Mouse (Mus musculus) 416B (cell line): ENCODE data around the gene Fgfbp1.
A peak's percentile ranks its signal among the peaks of the same experiment; 100 is the strongest.

Experiments
- DNase-seq: peaks from one replicate; pipeline ENCODE4 v3.0.0; 2011; ENCODE audit warnings: low read depth

Gene Fgfbp1

DNA sequence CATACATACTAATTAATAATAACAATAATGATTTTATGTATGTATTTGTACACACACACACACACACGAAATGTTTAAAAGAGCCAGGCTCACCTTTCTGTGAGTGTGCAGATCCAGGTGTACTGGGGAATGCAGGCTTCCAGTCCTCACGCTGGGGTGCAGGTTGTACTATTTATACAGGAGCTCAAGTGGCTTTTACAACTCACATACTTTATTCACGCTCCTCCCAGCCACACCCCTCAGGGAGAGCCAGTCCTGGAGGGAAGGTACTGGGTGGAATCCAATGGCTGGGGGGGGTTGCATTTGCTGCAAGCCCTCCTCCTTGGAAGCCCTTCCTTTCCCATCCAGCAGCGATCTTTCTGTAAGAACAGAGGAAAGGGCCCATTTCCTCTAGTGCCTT lies at the start of gene Fgfbp1:
TSS of gene Fgfbp1 (minus strand) at position 160 of the 400 bp plus-strand sequence.
- no peak for DNase-seq

DNA sequence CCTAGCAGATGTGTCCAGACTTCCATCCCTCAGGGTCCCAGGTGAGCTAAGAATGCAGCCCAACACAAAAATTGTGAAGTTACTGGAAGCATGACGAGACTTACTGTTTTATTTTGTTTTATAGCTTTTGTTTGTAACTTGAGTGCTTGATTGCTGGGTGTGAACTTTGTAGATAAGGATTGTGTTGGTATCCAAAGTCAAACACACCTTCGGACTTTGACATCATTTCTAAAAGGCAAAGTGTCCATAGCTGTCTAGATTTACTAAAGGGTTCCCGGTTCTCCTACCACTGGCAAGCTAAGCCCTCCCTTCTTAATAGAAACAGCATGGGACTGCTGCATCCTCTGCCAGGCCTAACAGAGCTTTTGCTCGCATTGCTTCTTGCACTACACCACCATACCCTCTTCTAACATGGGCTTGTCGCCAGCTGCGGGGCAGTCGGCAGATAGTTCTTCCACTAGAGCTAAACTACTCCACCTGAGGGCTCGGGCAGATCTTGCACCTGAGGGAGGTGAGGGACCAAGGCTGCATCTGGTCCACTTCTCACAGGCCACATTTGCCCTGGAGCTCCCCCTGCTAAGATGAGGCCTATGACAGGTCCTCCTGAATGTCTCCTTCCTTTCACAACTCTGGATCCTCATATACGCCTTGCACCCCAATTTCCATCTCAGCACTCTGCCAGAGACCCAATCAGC lies 16.9 kb upstream of the Fgfbp1 start:
- DNase-seq, result no peak

DNA sequence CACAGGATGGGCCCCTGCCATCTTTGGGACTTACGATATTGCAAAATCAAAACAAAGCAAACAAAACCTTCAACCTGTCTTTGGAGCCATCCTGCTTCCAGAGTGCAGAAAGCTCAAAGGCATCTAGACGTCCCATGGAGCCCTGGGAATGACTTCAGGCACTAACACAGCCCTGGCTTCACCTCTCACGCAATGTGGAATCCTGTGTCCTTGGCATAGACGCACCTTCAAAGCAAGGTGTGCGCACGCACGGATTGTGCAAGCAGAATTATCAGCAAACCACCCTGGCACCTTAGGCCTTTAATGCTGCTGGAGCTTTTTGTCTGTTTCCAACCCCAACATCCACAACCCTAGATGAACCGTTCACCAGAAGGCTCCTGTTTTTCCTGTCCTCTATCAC lies 16.0 kb upstream of the Fgfbp1 start:
- no peak for DNase-seq

DNA sequence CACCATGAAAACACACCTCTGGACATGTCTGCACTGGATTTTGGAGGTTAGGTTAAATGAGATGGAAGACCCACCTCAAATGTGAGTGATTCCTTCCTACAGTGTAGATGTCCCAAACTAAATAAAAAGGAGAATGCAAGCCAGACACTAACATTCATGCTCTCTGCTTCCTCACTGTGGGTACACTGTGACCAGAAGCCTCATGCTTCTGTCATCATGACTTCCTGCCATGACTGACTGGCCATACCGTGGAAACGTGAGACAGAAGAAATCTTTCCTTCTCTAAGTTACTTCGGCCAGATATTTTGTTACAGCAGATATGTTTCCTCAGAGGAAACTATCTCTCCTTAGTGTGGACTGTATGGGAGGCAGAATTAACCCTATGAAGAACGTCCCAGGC lies 14.6 kb upstream of the Fgfbp1 start:
- peak; percentile 31 for DNase-seq

DNA sequence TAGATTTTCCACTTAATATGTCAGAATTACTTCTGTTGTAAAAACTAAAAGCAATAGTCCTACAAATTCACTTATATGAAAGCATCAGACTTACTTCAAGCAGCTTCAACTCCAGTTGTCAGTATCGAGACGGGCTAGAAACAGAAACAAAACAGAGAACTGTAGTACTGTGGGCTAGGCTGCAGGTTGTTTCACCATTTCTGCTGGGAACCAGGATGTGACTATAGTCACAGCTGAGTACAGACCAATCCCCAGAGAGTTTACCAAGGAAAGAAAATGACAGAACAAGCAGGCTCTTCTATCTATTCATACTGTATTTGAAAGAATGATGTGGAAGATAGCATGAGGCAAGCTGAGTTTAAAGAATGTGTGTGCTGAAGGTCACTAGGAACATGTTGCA lies 13.4 kb upstream of the Fgfbp1 start:
- DNase-seq, result no peak

DNA sequence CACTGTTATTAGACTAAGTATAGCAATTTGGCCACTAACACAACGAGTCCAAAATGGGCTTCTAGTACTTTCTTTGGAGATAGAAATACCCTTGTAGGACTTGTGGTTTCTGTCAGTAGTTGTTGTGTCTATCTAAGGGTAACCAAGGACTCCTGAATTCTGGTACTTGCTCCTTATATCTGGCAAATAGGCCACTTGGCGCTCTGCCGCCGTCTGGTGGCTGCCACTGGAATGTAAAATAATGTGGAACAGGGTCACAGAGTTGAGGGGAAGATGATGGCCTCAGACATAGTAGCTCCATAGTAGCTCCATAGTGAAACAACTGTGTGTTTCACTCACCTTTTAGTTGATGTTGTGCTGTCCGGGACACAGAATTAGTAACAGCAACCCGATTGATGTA lies 8.7 kb upstream of the Fgfbp1 start:
- peak; percentile 46 for DNase-seq

DNA sequence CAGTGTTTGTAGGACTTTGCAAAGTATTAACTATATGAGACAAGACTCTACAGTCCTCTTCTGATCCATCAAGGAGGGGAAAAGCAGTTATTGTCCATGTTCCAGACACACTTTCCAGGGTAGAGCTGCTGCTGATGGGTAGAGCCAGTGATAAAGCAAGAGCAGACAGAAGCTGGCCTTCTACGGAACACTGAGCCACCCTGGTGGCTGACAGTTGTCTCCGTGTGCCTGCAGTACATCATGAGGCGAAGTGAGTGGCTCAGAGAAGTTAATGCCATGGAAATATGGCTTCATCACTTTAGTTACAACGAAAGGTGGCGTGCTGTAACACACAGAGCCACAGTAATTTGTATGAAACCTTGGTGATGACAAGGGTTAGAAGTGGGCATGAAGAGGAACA lies 7.4 kb upstream of the Fgfbp1 start:
- DNase-seq, result no peak

DNA sequence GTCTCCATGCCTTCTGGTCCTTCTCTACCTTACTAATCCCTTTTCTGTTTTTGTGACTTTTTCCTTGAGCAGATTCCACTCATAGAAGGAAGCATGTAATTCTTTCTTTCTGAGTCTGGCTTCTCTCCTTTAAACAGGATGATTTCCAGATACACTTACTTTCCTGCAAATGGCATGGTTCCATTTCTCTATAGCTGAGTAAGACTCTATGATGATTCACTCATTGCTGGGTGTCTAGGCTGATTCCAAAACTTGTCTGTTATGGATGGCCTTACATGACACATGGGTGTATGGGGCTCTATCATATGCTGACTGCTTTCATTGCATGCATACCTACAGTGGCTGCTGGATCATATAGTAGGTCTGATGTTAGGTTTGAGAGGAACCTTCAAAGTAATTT lies 4.6 kb upstream of the Fgfbp1 start:
- DNase-seq, result no peak

DNA sequence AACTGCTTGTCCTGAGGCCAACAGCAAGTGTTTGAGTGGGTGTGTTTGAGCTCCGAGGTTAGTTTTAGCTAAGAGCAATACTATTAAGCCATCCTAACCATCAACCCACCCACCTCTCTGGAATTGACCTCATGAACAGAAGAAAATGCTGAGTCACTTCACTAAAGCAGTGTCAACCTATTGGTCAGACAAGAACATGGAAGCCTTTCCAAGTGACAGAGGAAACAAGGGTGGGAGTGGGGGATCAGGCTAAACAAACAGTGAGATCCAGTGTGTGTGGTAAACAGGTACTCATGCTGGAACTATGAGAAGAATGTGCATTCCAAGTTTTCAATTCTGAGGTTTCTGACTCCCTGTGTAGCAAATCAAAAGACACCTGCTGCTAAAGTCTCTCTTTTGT lies 1.3 kb upstream of the Fgfbp1 start:
- DNase-seq, result no peak

DNA sequence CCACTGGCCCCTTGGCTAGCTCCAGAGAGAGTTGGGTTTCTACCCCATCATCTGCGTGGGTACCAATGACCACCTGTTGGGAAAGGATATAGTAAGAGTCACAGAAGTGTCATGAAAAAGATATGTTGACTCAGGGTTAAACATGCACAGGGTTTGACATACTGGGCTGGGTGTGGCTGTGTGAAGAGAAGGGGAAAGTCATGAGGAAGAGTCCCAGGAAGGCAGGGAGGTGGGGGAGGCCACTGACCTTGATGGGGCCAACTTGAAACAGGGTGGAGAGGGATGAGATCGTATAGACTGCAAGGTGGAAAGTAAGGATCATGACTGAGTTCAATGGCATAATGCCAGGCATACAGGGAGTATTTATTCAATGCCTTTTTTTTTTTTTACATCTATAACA lies 1.2 kb downstream of the Fgfbp1 start:
- no peak for DNase-seq

DNA sequence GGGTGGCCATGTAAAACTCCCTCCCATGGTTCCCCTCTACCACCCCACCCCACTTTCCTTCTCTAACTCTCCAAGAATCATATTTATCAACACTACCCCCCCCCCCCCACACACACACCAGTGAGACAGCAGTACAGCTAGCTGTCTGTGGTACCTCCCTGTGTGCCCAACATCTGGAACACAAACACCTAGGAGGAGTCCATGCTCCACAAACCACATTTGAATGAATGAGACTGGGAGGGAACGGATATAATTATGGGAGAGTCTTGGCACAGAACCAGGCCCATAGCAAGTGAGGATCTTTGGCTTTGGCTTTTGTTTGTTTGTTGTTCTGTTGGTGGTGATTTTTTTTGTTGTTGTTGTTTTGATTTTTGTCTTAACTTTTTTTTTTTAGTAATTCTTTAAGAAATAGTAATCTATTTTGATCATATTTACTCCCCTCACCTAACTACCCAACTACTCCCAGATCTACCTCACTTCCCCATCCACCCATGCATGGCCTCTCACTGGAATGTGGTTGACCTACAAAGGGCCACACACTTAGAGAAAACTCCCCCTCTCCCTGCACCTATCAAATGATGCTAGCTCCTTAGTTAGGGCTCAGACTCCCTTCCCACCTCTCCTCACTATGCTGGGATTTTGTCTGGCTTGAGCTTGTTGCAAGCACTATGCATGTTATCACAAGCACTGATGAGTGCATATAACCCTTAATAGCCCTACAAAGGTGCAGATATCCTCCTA lies 4.6 kb downstream of the Fgfbp1 start:
- DNase-seq, result no peak

DNA sequence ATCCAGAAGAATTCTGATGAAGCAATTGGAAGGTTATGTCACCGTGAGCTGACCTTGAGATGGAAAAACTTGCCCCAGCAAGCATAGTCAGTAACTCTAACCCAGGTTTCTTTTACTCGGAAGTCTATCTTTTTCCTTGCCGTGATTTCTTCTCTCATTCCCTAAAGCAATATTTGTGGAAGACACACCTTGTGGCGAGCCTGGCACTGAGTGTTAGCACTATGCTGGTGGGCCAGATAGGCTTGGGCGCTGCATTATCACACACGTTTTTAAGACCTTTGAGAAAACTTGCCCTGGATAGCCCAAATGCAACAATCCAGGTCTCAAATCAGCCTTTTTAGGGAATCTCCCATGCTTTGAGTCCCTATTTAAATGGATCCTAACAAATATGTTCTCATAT lies 7.4 kb downstream of the Fgfbp1 start:
- DNase-seq, result no peak

DNA sequence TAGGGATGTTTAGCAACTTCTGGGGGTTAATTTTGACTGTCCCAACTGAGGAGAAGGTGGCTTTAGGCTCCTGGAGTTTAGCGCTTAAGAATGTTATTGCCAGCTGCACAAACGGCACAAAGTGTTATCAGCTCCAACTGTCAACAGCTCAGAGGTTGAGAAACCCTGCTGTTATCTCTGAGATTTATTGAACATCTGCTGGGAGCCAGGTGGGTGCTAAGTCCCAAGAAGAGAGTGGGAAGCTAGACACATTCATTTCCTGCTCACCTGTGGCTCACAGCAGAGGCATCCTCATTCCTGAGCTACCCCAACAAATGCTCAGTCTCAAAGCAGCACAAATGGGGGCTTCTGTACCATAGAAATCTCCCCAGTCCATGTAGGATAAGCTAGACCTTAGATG lies 10.4 kb downstream of the Fgfbp1 start:
- no peak for DNase-seq

DNA sequence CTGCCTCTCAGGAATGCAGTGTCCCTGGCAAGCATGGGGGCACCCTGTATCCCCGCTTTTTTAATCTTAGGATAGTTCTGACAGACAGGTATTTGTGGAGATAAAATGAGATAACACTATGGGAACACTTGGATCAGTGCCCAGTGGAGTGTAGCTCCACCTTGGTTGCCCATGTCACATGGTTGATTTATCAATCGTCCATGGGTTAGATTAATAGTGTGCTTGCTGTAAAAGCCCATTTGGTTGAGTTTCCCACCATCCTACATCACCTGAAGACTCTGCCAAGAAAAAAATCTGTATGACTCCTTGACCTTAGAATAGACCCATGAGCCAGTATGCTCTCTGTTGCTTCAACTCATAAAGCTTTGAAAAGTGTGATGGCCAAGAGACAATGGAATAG lies 11.0 kb downstream of the Fgfbp1 start:
- DNase-seq, result no peak

DNA sequence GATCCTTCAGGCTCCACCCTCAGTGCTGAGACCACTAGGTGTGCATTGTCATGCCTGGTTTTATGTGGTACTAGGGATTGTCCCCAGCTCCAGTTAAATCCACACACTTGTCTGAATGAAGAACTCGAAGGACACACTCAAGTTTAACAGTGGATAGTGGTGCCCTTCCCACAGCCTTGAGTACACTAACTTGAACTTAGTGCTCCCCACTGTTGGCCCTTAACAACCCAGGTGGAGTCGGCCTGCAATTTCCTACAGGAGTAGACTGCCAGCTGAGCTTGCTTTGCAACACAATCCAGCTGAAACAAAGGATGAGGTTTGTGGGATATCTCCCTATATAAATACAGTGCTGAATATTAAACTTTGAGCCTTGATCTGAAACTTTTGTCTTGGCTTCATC lies 12.9 kb downstream of the Fgfbp1 start:
- DNase-seq, result no peak

DNA sequence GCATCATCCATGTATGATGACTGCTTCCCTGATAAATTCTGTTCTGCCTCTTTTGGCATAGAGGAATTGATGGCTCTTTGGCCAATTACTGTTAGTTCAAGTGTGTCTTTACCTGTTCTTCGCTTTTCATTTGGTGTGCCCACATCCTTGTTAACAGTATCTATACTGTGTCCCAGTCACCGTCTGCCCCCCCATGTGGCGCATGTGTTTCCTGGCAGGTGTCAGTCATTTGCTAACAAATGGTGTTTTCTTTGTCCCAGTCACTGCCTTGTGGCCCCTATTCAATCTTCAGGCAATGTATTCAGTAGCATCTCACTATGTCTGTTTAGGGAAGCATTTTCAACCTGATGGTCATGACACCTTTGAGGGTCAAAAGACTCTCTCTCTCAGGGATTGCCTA lies 20.5 kb downstream of the Fgfbp1 start:
- no peak for DNase-seq

DNA sequence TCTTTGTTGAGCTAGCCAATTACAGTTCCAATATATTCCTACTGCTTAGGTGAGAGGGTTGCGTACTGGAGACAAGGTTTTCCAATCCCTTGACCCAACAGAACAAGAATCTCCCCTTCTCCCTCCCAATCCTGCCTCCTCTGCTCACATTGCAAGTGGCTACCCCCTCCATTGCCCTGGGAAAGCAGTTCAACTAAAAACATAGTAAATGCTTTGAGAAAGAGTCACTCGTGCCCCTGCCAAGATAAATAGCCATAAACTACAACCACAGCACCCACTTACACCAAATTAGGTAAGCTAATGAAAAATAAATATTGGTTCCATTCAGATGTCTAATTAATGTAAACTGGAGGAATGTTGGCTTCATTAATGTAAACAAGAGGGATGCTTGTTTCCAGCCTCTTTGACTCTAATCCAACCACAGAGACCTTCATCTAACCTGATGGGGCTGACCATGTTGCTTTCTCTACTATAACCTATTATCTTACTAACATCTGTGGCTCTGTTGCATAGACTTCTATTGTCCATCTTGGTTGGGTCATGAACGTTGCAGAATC lies 21.6 kb downstream of the Fgfbp1 start:
- no peak for DNase-seq

DNA sequence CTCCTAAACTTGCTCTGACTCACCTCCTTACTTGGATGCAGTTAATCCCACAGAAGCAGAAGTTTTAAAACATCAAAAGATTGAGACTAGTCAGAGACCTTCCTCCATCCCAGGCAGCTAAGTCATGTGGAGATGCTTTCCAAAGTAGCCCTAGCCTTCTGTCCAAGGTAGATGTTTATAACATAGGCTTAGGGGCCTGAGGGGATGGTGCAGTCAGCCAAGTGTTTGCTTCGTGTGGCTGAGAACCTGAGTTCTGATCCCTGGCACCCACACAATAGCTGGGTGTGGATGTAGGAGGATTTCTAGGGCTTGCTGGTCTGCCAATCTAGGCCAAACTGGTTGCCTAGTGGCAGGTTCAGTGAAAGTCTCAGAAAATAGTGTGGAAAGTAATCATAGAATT lies 28.3 kb downstream of the Fgfbp1 start:
- DNase-seq, result no peak

DNA sequence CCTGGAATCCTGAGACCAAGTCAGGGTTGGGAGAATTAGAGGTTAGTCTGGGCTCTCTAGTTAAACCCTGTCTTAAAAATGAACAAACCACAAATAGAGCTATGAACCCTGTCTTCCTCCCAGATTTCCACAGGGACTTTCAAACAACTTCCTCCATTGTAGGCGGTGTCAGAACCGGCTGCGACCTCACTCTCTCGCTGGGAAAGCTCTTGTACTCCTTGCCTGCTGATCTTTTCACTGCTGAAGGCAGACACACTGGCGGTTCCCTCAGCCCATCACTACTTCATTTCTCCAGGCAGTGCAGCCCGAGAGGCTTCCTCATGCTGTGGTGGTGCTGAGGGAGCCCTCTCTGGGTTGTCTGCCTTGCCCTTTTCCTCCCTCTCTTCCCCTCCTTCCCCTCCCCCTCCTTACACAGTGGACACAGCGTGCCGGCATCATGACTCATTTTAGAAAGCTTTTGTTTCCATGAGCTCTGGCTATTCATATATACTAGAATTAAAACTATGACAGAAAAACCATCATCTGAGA lies 32.8 kb downstream of the Fgfbp1 start:
- DNase-seq, result peak; percentile 27

DNA sequence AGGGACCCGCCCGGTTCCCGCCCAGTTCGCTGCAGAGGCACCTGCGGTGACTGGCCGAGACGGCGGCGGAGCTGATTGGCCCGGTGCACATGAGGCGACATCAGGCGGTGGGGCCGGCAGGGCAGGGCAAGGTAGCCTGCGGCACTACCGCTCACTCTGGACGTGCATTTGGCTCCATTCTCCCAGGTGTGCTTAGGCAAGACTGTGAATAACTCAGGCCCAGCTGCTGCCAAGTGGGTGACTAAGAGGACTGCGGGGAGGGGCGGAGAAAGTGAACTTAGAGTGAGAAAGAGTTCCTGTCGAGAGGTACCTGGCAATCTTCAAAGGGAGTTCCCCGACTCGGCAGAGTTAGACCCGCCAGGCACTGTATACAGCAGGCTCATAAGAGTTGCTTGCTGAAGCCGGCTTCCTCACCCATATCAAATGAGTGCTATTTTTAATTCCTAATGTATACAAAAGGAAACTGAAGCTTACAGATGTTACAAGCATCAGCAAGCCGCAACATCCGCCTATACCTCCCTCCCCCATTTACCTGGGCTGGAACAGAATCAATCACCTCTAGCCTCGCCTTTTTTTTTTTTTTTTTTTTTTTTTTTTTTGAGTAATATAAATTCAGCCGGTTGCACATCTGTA lies 33.4 kb downstream of the Fgfbp1 start:
- DNase-seq, result no peak

DNA sequence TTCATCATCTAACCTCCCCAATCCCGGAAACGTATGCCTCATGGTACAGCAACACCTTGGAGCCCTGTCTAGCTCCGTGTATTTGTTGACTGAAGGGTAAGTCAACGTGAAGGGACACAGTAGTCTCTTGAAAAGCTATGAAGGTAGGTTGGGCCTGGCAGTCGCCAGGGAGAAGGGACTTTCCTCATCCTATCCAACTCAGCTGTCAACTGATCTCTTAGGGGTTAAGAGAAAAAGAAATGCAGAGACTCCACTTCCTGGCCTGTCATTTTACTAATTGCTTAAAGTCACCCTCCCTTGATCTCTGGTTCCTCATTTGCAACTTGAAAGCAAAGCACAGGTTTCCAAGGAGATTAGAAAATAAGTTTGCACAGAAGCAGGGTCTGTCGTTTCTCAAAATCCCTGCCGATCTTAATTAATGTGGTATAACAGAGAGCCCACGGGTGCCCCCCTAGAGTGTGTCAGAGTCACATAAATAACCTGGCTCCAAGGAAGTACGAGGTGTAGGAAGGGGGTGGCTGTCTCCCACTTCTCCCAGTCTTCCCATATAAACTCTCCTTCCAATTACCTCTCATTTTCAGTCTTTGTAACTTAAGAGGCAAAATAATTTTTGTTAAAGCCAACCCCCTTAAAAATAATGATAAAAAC lies 34.1 kb downstream of the Fgfbp1 start:
- DNase-seq, result no peak

DNA sequence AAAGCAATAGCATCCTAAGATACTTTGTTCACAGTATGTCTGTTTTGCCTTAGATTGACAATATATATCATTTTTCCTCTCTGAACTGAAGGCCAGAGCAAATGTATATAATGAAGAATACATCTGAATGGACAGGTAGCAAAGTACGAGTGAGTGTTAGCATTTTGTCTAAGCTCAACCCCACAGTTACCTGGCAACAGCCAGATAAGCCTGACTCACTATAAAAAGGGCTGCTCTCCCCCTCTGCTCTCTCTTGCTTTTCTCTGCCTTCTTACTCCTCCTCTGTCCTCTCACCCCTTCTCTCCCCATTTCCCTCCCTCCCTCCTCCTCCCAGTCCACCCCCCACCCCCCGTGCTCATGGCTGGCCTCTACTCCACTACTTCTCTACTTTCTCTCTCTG lies 48.3 kb downstream of the Fgfbp1 start:
- no peak for DNase-seq
